Mouse (Mus musculus): ENCODE data around the gene Rnf141. TPM values are rescaled to one million over a fixed set of nuclear protein-coding genes. Genes with fewer than 3 reads are reported as not detected.

Gene Rnf141
- polyA plus RNA-seq, 1 experiment from 2014 or later, result 31.3 TPM

- Histone ChIP-seq H3K27me3 (ENCODE audit: control insufficient read depth, insufficient read depth, low read length) (no peaks in the 10 kb centered on the region), H3K9me3 (ENCODE audit: control insufficient read depth, low read length) (no peaks in the 10 kb centered on the region), H3K36me3 (ENCODE audit: control insufficient read depth, insufficient read depth, low read length) (no peaks in the 10 kb centered on the region), H3K27ac (ENCODE audit: low read depth, low read length) (no peak overlapping the region), H3K9ac (ENCODE audit: low read length) (no peak overlapping the region), H3K4me1 (ENCODE audit: control insufficient read depth, insufficient read depth, low read length) (no peaks in the 10 kb centered on the region), H3K4me2 (ENCODE audit: low read depth) (no peak overlapping the region), H3K4me3 (ENCODE audit: low read depth, low read length) (no peak overlapping the region)
- ATAC-seq (ENCODE audit: insufficient read depth, low FRiP score, low TSS enrichment) (no peak), DNase-seq (ENCODE audit: low spot score) (no peak)
- 91% methylated on average over 18 of the region's 18 CpGs for WGBS
Measured at GRCm38 (mm10) chr7:110809585-110810557, 34.4 kb downstream of the Rnf141 start.

- no peak overlapping the region for H3K27ac ChIP-seq (ENCODE audit: low read depth, low read length)
- H3K9me3 ChIP-seq (ENCODE audit: control insufficient read depth, low read length), result no peaks in the 10 kb centered on the region
- ATAC-seq (ENCODE audit: insufficient read depth, low FRiP score, low TSS enrichment) (no peak), DNase-seq (ENCODE audit: low spot score) (no peak)
- no peaks in the 10 kb centered on the region for H3K36me3 ChIP-seq (ENCODE audit: control insufficient read depth, insufficient read depth, low read length)
- H3K9ac ChIP-seq (ENCODE audit: low read length), result no peak overlapping the region
- H3K4me2 ChIP-seq (ENCODE audit: low read depth), result no peak overlapping the region
- no peak overlapping the region for H3K4me3 ChIP-seq (ENCODE audit: low read depth, low read length)
- H3K27me3 ChIP-seq (ENCODE audit: control insufficient read depth, insufficient read depth, low read length), result no peaks in the 10 kb centered on the region
- H3K4me1 ChIP-seq (ENCODE audit: control insufficient read depth, insufficient read depth, low read length), result no peaks in the 10 kb centered on the region
- 66% methylated on average over 3 of the region's 3 CpGs for WGBS
Measured at GRCm38 (mm10) chr7:110808962-110809361, 35.3 kb downstream of the Rnf141 start.

- Histone ChIP-seq H3K9me3 (ENCODE audit: control insufficient read depth, low read length) (no peaks in the 10 kb centered on the region), H3K4me3 (ENCODE audit: low read depth, low read length) (no peak overlapping the region), H3K4me1 (ENCODE audit: control insufficient read depth, insufficient read depth, low read length) (no peaks in the 10 kb centered on the region), H3K27me3 (ENCODE audit: control insufficient read depth, insufficient read depth, low read length) (no peaks in the 10 kb centered on the region), H3K9ac (ENCODE audit: low read length) (no peak overlapping the region), H3K4me2 (ENCODE audit: low read depth) (no peak overlapping the region), H3K36me3 (ENCODE audit: control insufficient read depth, insufficient read depth, low read length) (no peaks in the 10 kb centered on the region), H3K27ac (ENCODE audit: low read depth, low read length) (no peak overlapping the region)
- 91% methylated on average over 13 of the region's 13 CpGs for WGBS
- no peak for DNase-seq (ENCODE audit: low spot score)
- no peak for ATAC-seq (ENCODE audit: insufficient read depth, low FRiP score, low TSS enrichment)
Measured at GRCm38 (mm10) chr7:110807460-110808030, 36.7 kb downstream of the Rnf141 start.

GRCm38 (mm10) chr7:110804266-110804665 lies 40.0 kb downstream of the Rnf141 start:
- 90% methylated on average over 3 of the region's 3 CpGs for whole genome bisulfite sequencing
- Histone ChIP-seq H3K36me3 (ENCODE audit: control insufficient read depth, insufficient read depth, low read length) (no peaks in the 10 kb centered on the region), H3K4me1 (ENCODE audit: control insufficient read depth, insufficient read depth, low read length) (no peaks in the 10 kb centered on the region), H3K9ac (ENCODE audit: low read length) (no peak overlapping the region), H3K9me3 (ENCODE audit: control insufficient read depth, low read length) (no peaks in the 10 kb centered on the region), H3K27ac (ENCODE audit: low read depth, low read length) (no peak overlapping the region), H3K4me3 (ENCODE audit: low read depth, low read length) (no peak overlapping the region), H3K4me2 (ENCODE audit: low read depth) (no peak overlapping the region), H3K27me3 (ENCODE audit: control insufficient read depth, insufficient read depth, low read length) (no peaks in the 10 kb centered on the region)
- no peak for ATAC-seq (ENCODE audit: insufficient read depth, low FRiP score, low TSS enrichment)
- no peak for DNase-seq (ENCODE audit: low spot score)

GRCm38 (mm10) chr7:110803131-110803530 lies 41.1 kb downstream of the Rnf141 start:
- 94% methylated on average over 10 of the region's 10 CpGs for WGBS
- Histone ChIP-seq H3K4me1 (ENCODE audit: control insufficient read depth, insufficient read depth, low read length) (no peaks in the 10 kb centered on the region), H3K27me3 (ENCODE audit: control insufficient read depth, insufficient read depth, low read length) (no peaks in the 10 kb centered on the region), H3K4me3 (ENCODE audit: low read depth, low read length) (no peak overlapping the region), H3K9ac (ENCODE audit: low read length) (no peak overlapping the region), H3K27ac (ENCODE audit: low read depth, low read length) (no peak overlapping the region), H3K36me3 (ENCODE audit: control insufficient read depth, insufficient read depth, low read length) (no peaks in the 10 kb centered on the region), H3K4me2 (ENCODE audit: low read depth) (no peak overlapping the region), H3K9me3 (ENCODE audit: control insufficient read depth, low read length) (no peaks in the 10 kb centered on the region)
- DNase-seq (ENCODE audit: low spot score), result no peak
- ATAC-seq (ENCODE audit: insufficient read depth, low FRiP score, low TSS enrichment), result no peak

- DNase-seq (ENCODE audit: low spot score) (peak; percentile 71), ATAC-seq (ENCODE audit: insufficient read depth, low FRiP score, low TSS enrichment) (peak; percentile 62; the same call in 1 of the 2 replicates)
- Histone ChIP-seq H3K27me3 (ENCODE audit: control insufficient read depth, insufficient read depth, low read length) (no peaks in the 10 kb centered on the region), H3K36me3 (ENCODE audit: control insufficient read depth, insufficient read depth, low read length) (no peaks in the 10 kb centered on the region), H3K4me2 (ENCODE audit: low read depth) (no peak overlapping the region), H3K27ac (ENCODE audit: low read depth, low read length) (no peak overlapping the region), H3K4me3 (ENCODE audit: low read depth, low read length) (no peak overlapping the region), H3K9me3 (ENCODE audit: control insufficient read depth, low read length) (no peaks in the 10 kb centered on the region), H3K4me1 (ENCODE audit: control insufficient read depth, insufficient read depth, low read length) (no peaks in the 10 kb centered on the region), H3K9ac (ENCODE audit: low read length) (no peak overlapping the region)
- 2% methylated on average over 4 of the region's 4 CpGs for WGBS
Measured at GRCm38 (mm10) chr7:110801028-110801427, 43.2 kb downstream of the Rnf141 start.

GRCm38 (mm10) chr7:110797722-110798409 lies 46.4 kb downstream of the Rnf141 start:
- no peak for DNase-seq (ENCODE audit: low spot score)
- WGBS, result 81% methylated on average over 11 of the region's 11 CpGs
- Histone ChIP-seq H3K4me3 (ENCODE audit: low read depth, low read length) (no peak overlapping the region), H3K36me3 (ENCODE audit: control insufficient read depth, insufficient read depth, low read length) (no peaks in the 10 kb centered on the region), H3K27me3 (ENCODE audit: control insufficient read depth, insufficient read depth, low read length) (no peaks in the 10 kb centered on the region), H3K27ac (ENCODE audit: low read depth, low read length) (no peak overlapping the region), H3K9me3 (ENCODE audit: control insufficient read depth, low read length) (no peaks in the 10 kb centered on the region), H3K4me1 (ENCODE audit: control insufficient read depth, insufficient read depth, low read length) (no peaks in the 10 kb centered on the region), H3K9ac (ENCODE audit: low read length) (no peak overlapping the region), H3K4me2 (ENCODE audit: low read depth) (no peak overlapping the region)
- ATAC-seq (ENCODE audit: insufficient read depth, low FRiP score, low TSS enrichment), result no peak

- DNase-seq (ENCODE audit: low spot score) (no peak), ATAC-seq (ENCODE audit: insufficient read depth, low FRiP score, low TSS enrichment) (no peak)
- WGBS, result 74% methylated on average over 12 of the region's 12 CpGs
- H3K27me3 ChIP-seq (ENCODE audit: control insufficient read depth, insufficient read depth, low read length), result no peaks in the 10 kb centered on the region
- no peak overlapping the region for H3K4me3 ChIP-seq (ENCODE audit: low read depth, low read length)
- H3K27ac ChIP-seq (ENCODE audit: low read depth, low read length), result no peak overlapping the region
- no peaks in the 10 kb centered on the region for H3K36me3 ChIP-seq (ENCODE audit: control insufficient read depth, insufficient read depth, low read length)
- H3K9me3 ChIP-seq (ENCODE audit: control insufficient read depth, low read length), result no peaks in the 10 kb centered on the region
- no peak overlapping the region for H3K4me2 ChIP-seq (ENCODE audit: low read depth)
- no peak overlapping the region for H3K9ac ChIP-seq (ENCODE audit: low read length)
- no peaks in the 10 kb centered on the region for H3K4me1 ChIP-seq (ENCODE audit: control insufficient read depth, insufficient read depth, low read length)
Measured at GRCm38 (mm10) chr7:110796367-110797051, 47.7 kb downstream of the Rnf141 start.
